Mouse (Mus musculus) right cerebral cortex, postnatal 10 days (tissue): ENCODE measurements around the gene Cfap77.
A peak's percentile ranks its signal among the peaks of the same experiment; 100 is the strongest.

ENCODE experiments used
- DNase-seq, 2 experiments: peaks; one replicate each; pipeline ENCODE4 v3.0.0; 2021; ENCODE audit warnings: low spot score in 2 of 2

The Cfap77 gene

GRCm38 (mm10) chr2:29051932-29052331 is 2.9 kb downstream of the Cfap77 start:
- no peak for DNase-seq

- DNase-seq = peak in 1 of 2 experiments; percentile 37
These were observed 8.7 kb downstream of the Cfap77 start for GRCm38 (mm10) chr2:29046151-29046550.

- no peak for DNase-seq
These were observed 12.7 kb downstream of the Cfap77 start for GRCm38 (mm10) chr2:29042124-29042523.

GRCm38 (mm10) chr2:29041477-29041768 is 13.4 kb downstream of the Cfap77 start:
- DNase-seq = no peak

- DNase-seq = no peak
These were observed 14.0 kb downstream of the Cfap77 start for GRCm38 (mm10) chr2:29040594-29041476.

- no peak for DNase-seq
These were observed 15.1 kb downstream of the Cfap77 start for GRCm38 (mm10) chr2:29039741-29040140.

- no peak for DNase-seq
These were observed 19.2 kb downstream of the Cfap77 start for GRCm38 (mm10) chr2:29035698-29036097.

- DNase-seq = no peak
These were observed 20.1 kb downstream of the Cfap77 start for GRCm38 (mm10) chr2:29034542-29035475.

- no peak for DNase-seq
These were observed 22.9 kb downstream of the Cfap77 start for GRCm38 (mm10) chr2:29031951-29032350.

- peak; percentile 37 to 53 for DNase-seq
These were observed 24.7 kb downstream of the Cfap77 start for GRCm38 (mm10) chr2:29030048-29030734.

GRCm38 (mm10) chr2:29025284-29025683 is 29.6 kb downstream of the Cfap77 start:
- DNase-seq = peak; percentile 43 to 48

- no peak for DNase-seq
These were observed 31.9 kb downstream of the Cfap77 start for GRCm38 (mm10) chr2:29023001-29023400.

- DNase-seq = no peak
These were observed 33.8 kb downstream of the Cfap77 start for GRCm38 (mm10) chr2:29021025-29021424.

- no peak for DNase-seq
These were observed 36.2 kb downstream of the Cfap77 start for GRCm38 (mm10) chr2:29018680-29019079.

- no peak for DNase-seq
These were observed 38.0 kb downstream of the Cfap77 start for GRCm38 (mm10) chr2:29016599-29017587.

- DNase-seq = no peak
These were observed 42.3 kb downstream of the Cfap77 start for GRCm38 (mm10) chr2:29012523-29012922.

- DNase-seq = no peak
These were observed 47.2 kb downstream of the Cfap77 start for GRCm38 (mm10) chr2:29007656-29008055.

GRCm38 (mm10) chr2:29006455-29007034 is 48.3 kb downstream of the Cfap77 start:
- DNase-seq = no peak

GRCm38 (mm10) chr2:29004037-29004436 is 50.8 kb downstream of the Cfap77 start:
- DNase-seq = peak in 1 of 2 experiments; percentile 26

- DNase-seq = no peak
These were observed 56.6 kb downstream of the Cfap77 start for GRCm38 (mm10) chr2:28998246-28998645.
